In the genomic region with DNA sequence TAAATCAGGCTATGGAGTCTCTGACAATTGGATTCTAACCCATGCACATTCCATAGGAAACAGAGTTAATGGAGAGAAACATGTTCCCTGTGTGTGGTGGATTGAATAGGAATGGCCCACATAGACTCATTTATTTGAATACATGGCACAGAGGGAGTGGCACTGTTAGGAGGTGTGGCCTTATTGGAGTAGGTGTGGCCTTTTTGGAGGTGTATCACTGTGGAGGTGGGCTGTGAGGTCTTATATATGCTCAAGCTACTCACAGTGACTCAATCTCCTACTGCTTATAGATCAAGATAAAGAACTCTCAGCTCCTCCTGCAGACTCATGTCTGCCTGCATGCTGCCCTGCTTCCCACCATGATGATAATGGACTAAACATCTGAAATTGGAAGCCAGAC, we compare ENCODE assay signal across 32 mouse cellular contexts.
"Had no signal": no experiment of that assay in that cellular context is flagged by ENCODE, and none has a peak within 500 bp of the region (broad histone marks: within the 10 kb centered on the region; RNA-seq: fewer than 3 reads in every experiment).

No protein-coding gene starts in this region.

- DNase-seq: heart, postnatal 10 days; heart, postnatal 14 days; heart, postnatal 36 days; heart, postnatal 4 days; kidney, adult 11 months; kidney, adult 18-20 months; kidney, adult 2 months; kidney, adult 8-10 months; kidney, adult 9 months; kidney, postnatal 10 days; kidney, postnatal 14 days; kidney, postnatal 25 days; kidney, postnatal 36 days; kidney, postnatal 4 days; layer of hippocampus, adult 9-11 months; layer of hippocampus, postnatal 36 days had no signal

- H3K27me3 ChIP-seq: heart, embryonic 13.5 days; heart, embryonic 15.5 days; hindbrain, embryonic 12.5 days; hindbrain, embryonic 13.5 days; hindbrain, embryonic 15.5 days; intestine, embryonic 15.5 days had no signal

- H3K4me3 ChIP-seq: heart, embryonic 13.5 days; heart, embryonic 15.5 days; hindbrain, embryonic 10.5 days; hindbrain, embryonic 12.5 days; hindbrain, embryonic 13.5 days; hindbrain, embryonic 15.5 days; intestine, embryonic 15.5 days; layer of hippocampus, adult 2 months; left cerebral cortex, adult 2 months had no signal

- H3K4me2 ChIP-seq: heart, embryonic 13.5 days; heart, embryonic 15.5 days; hindbrain, embryonic 12.5 days; hindbrain, embryonic 13.5 days; hindbrain, embryonic 14.5 days; hindbrain, embryonic 15.5 days; intestine, embryonic 15.5 days had no signal

- H3K36me3 ChIP-seq: heart, embryonic 13.5 days; heart, embryonic 15.5 days; hindbrain, embryonic 10.5 days; hindbrain, embryonic 12.5 days; hindbrain, embryonic 13.5 days; hindbrain, embryonic 15.5 days; intestine, embryonic 15.5 days had no signal

- ATAC-seq: hindbrain, embryonic 16.5 days; hindbrain, postnatal 0 days; inflammation-experienced regulatory T-cells, adult 6 months; intestine, embryonic 15.5 days; intestine, embryonic 16.5 days; intestine, postnatal 0 days had no signal

- H3K9ac ChIP-seq: heart, embryonic 13.5 days; heart, embryonic 15.5 days; hindbrain, embryonic 12.5 days; hindbrain, embryonic 13.5 days; hindbrain, embryonic 14.5 days; hindbrain, embryonic 15.5 days; intestine, embryonic 15.5 days had no signal

- H3K9me3 ChIP-seq: heart, embryonic 13.5 days; heart, embryonic 15.5 days; hindbrain, embryonic 10.5 days; hindbrain, embryonic 12.5 days; hindbrain, embryonic 13.5 days; hindbrain, embryonic 15.5 days; intestine, embryonic 15.5 days had no signal

- H3K4me1 ChIP-seq: hindbrain, embryonic 15.5 days; intestine, embryonic 15.5 days had no signal

- H3K27ac ChIP-seq: heart, embryonic 13.5 days; heart, embryonic 15.5 days; hindbrain, embryonic 10.5 days; hindbrain, embryonic 12.5 days; hindbrain, embryonic 13.5 days; hindbrain, embryonic 14.5 days; hindbrain, embryonic 15.5 days; hindbrain, postnatal 0 days; intestine, embryonic 15.5 days; kidney, postnatal 0 days; layer of hippocampus, adult 2 months; left cerebral cortex, adult 2 months had no signal
